Mouse (Mus musculus): Measurements from ENCODE around the gene Gm4498. TPM values are rescaled to one million over a fixed set of nuclear protein-coding genes. Genes with fewer than 3 reads are reported as not detected.
"Not testable (repeated sequence)": the region's sequence is repeated elsewhere in the genome, so short reads cannot be mapped to it uniquely, and the experiment has no call there.

The Gm4498 gene
- total RNA-seq (2014; rRNA removed) = not detected in 2 replicates
- not detected in 2 replicates for polyA plus RNA-seq (2015; fragmentation: Nextera tagmentation; extraction: Ambion mirVana)

DNA sequence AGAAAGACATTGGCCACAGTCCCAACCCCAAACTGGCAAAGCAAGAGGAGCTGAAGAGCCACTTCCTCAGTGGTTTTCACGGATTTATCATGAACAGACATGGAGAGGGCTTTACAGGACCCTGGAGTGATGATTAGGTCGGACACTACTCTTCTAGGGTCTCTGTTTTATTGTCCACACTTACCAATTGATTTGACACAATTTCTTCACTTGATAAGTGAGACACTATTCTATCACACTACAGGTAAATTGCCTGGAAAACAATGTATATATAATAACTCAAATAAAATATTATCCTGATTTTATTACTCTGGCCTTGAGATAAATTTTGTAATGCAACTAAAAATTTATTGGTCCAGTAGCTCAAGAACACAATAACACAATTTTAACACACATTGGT lies at the start of gene Gm4498:
Gm4498 (minus strand) TSS at position 101 of the 400 bp plus-strand sequence.
- not testable (repeated sequence) for H3K4me3 ChIP-seq (ENCODE audit: low read length); H3K4me2 ChIP-seq (ENCODE audit: low read depth, low read length); ATAC-seq; H3K27ac ChIP-seq; H3K9me3 ChIP-seq (ENCODE audit: low read length); H3K9ac ChIP-seq (replicated peaks; ENCODE audit: low read length); DNase-seq (ENCODE audit: low spot score); H3K36me3 ChIP-seq (ENCODE audit: insufficient read depth, low read length); H3K4me1 ChIP-seq (ENCODE audit: insufficient read depth, low read length); H3K27me3 ChIP-seq (ENCODE audit: insufficient read depth, low read length)
- no CpG with 5 or more reads among the region's 2 CpGs for WGBS

DNA sequence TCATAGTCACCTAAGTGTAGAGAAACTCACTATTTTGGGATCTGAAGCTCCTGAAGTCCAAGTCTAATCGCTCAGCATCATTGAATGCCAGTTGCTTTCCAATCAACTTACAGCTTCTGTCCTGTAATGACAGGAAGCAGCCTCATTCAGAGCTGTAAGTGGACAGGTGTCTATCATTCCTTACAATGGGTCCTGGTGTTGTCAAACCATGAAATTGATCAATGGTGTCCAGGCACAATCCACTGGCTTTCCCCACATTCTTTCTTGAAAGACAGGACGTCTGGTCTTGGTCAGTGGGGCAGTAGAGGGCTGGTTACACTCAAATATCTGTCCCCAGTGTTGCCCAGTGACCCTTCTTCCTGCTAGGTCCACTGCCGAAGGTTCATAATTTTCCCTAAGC lies 29.1 kb upstream of the Gm4498 start, which contains the start of gene Gm5890:
Gm5890 (minus strand) TSS at position 101 of the 400 bp plus-strand sequence.
- WGBS = no CpG with 5 or more reads among the region's 3 CpGs
- H3K4me1 ChIP-seq (ENCODE audit: insufficient read depth, low read length); H3K27ac ChIP-seq; H3K9ac ChIP-seq (replicated peaks; ENCODE audit: low read length); H3K4me2 ChIP-seq (ENCODE audit: low read depth, low read length); H3K36me3 ChIP-seq (ENCODE audit: insufficient read depth, low read length); DNase-seq (ENCODE audit: low spot score); H3K27me3 ChIP-seq (ENCODE audit: insufficient read depth, low read length); H3K9me3 ChIP-seq (ENCODE audit: low read length); H3K4me3 ChIP-seq (ENCODE audit: low read length); ATAC-seq: not testable (repeated sequence)

DNA sequence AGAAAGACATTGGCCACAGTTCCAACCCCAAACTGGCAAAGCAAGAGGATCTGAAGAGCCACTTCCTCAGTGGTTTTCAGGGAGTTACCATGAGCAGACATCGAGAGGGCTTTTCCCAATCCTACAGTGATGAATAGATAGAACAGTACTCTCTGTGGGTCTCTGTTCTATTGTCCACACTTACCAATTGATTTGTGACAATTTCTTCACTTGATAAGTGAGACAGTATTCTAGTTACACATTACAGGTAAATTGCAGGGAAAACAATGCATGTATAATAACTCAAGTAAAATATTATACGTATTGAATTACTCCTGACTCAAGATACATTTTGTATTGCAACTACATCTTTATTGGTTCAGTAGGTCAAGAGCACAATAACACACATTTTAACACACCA lies 28.1 kb downstream of the Gm4498 start, which contains the start of gene Gm6164:
Gm6164 (minus strand) TSS at position 101 of the 400 bp plus-strand sequence.
- not testable (repeated sequence) for H3K4me1 ChIP-seq (ENCODE audit: insufficient read depth, low read length); H3K4me2 ChIP-seq (ENCODE audit: low read depth, low read length); H3K9me3 ChIP-seq (ENCODE audit: low read length); H3K36me3 ChIP-seq (ENCODE audit: insufficient read depth, low read length); H3K27ac ChIP-seq; DNase-seq (ENCODE audit: low spot score); H3K27me3 ChIP-seq (ENCODE audit: insufficient read depth, low read length); H3K4me3 ChIP-seq (ENCODE audit: low read length); H3K9ac ChIP-seq (replicated peaks; ENCODE audit: low read length); ATAC-seq
- WGBS = no CpG with 5 or more reads among the region's 2 CpGs

DNA sequence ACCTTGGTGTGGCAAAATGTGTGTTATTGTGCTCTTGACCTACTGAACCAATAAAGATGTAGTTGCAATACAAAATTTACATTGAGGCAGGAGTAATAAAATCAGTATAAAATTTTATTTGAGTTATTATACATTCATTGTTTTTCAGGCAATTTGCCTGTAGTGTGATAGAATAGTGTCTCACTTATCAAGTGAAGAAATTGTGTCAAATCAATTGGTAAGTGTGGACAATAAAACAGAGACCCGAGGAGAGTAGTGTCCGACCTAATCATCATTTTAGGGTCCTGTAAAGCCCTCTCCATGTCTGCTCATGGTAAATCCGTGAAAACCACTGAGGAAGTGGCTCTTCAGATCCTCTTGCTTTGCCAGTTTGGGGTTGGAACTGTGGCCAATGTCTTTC lies 40.2 kb downstream of the Gm4498 start, which contains the start of gene Vmn1r95:
Vmn1r95 (plus strand) TSS at position 301 of the 400 bp plus-strand sequence.
- not testable (repeated sequence) for ATAC-seq; H3K4me3 ChIP-seq (ENCODE audit: low read length); H3K9me3 ChIP-seq (ENCODE audit: low read length); H3K27ac ChIP-seq; H3K36me3 ChIP-seq (ENCODE audit: insufficient read depth, low read length); H3K27me3 ChIP-seq (ENCODE audit: insufficient read depth, low read length); H3K4me1 ChIP-seq (ENCODE audit: insufficient read depth, low read length); H3K9ac ChIP-seq (replicated peaks; ENCODE audit: low read length); H3K4me2 ChIP-seq (ENCODE audit: low read depth, low read length); DNase-seq (ENCODE audit: low spot score)
- no CpG with 5 or more reads among the region's 3 CpGs for WGBS

Other genes with a start within 250 kb of the Gm4498 start
- not detected in 2 replicates for gene Nlrp9b, start 242.4 kb downstream of the Gm4498 start, total RNA-seq (2014; rRNA removed)
- gene Nlrp9b, start 242.4 kb downstream of the Gm4498 start, polyA plus RNA-seq (2015; fragmentation: Nextera tagmentation; extraction: Ambion mirVana) = not detected in 2 replicates
- not detected in 2 replicates for gene Vmn1r91, start 134.1 kb downstream of the Gm4498 start, total RNA-seq (2014; rRNA removed)
- not detected in 2 replicates for gene Vmn1r91, start 134.1 kb downstream of the Gm4498 start, polyA plus RNA-seq (2015; fragmentation: Nextera tagmentation; extraction: Ambion mirVana)
- not detected in 2 replicates for gene Gm16442, start 111.2 kb downstream of the Gm4498 start, total RNA-seq (2014; rRNA removed)
- not detected in 2 replicates for gene Gm16442, start 111.2 kb downstream of the Gm4498 start, polyA plus RNA-seq (2015; fragmentation: Nextera tagmentation; extraction: Ambion mirVana)
- not detected in 2 replicates for gene Vmn1r93, start 94.7 kb downstream of the Gm4498 start, total RNA-seq (2014; rRNA removed)
- gene Vmn1r93, start 94.7 kb downstream of the Gm4498 start, polyA plus RNA-seq (2015; fragmentation: Nextera tagmentation; extraction: Ambion mirVana) = not detected in 2 replicates
- not detected in 2 replicates for gene Vmn1r94, start 65.5 kb downstream of the Gm4498 start, total RNA-seq (2014; rRNA removed)
- gene Vmn1r94, start 65.5 kb downstream of the Gm4498 start, polyA plus RNA-seq (2015; fragmentation: Nextera tagmentation; extraction: Ambion mirVana) = not detected in 2 replicates
- not detected in 2 replicates for gene Vmn1r95, start 40.1 kb downstream of the Gm4498 start, total RNA-seq (2014; rRNA removed)
- not detected in 2 replicates for gene Vmn1r95, start 40.1 kb downstream of the Gm4498 start, polyA plus RNA-seq (2015; fragmentation: Nextera tagmentation; extraction: Ambion mirVana)
- not detected in 2 replicates for gene Gm6164, start 28.2 kb downstream of the Gm4498 start, total RNA-seq (2014; rRNA removed)
- not detected in 2 replicates for gene Gm6164, start 28.2 kb downstream of the Gm4498 start, polyA plus RNA-seq (2015; fragmentation: Nextera tagmentation; extraction: Ambion mirVana)
- not detected in 2 replicates for gene Gm5890, start 29.0 kb upstream of the Gm4498 start, total RNA-seq (2014; rRNA removed)
- not detected in 2 replicates for gene Gm5890, start 29.0 kb upstream of the Gm4498 start, polyA plus RNA-seq (2015; fragmentation: Nextera tagmentation; extraction: Ambion mirVana)
- not detected in 2 replicates for gene Gm4133, start 100.2 kb upstream of the Gm4498 start, total RNA-seq (2014; rRNA removed)
- not detected in 2 replicates for gene Gm4133, start 100.2 kb upstream of the Gm4498 start, polyA plus RNA-seq (2015; fragmentation: Nextera tagmentation; extraction: Ambion mirVana)
- not detected in 2 replicates for gene Gm5728, start 141.6 kb upstream of the Gm4498 start, total RNA-seq (2014; rRNA removed)
- not detected in 2 replicates for gene Gm5728, start 141.6 kb upstream of the Gm4498 start, polyA plus RNA-seq (2015; fragmentation: Nextera tagmentation; extraction: Ambion mirVana)
- gene Vmn1r100, start 184.1 kb upstream of the Gm4498 start, total RNA-seq (2014; rRNA removed) = not detected in 2 replicates
- not detected in 2 replicates for gene Vmn1r100, start 184.1 kb upstream of the Gm4498 start, polyA plus RNA-seq (2015; fragmentation: Nextera tagmentation; extraction: Ambion mirVana)
- gene Vmn1r101, start 208.8 kb upstream of the Gm4498 start, total RNA-seq (2014; rRNA removed) = not detected in 2 replicates
- not detected in 2 replicates for gene Vmn1r101, start 208.8 kb upstream of the Gm4498 start, polyA plus RNA-seq (2015; fragmentation: Nextera tagmentation; extraction: Ambion mirVana)
- not detected in 2 replicates for gene Gm10670, start 241.1 kb upstream of the Gm4498 start, total RNA-seq (2014; rRNA removed)
- not detected in 2 replicates for gene Gm10670, start 241.1 kb upstream of the Gm4498 start, polyA plus RNA-seq (2015; fragmentation: Nextera tagmentation; extraction: Ambion mirVana)

Measured in hindbrain, postnatal 0 days (tissue).